8 mouse cellular contexts compared by ENCODE assay signal in the genomic region with DNA sequence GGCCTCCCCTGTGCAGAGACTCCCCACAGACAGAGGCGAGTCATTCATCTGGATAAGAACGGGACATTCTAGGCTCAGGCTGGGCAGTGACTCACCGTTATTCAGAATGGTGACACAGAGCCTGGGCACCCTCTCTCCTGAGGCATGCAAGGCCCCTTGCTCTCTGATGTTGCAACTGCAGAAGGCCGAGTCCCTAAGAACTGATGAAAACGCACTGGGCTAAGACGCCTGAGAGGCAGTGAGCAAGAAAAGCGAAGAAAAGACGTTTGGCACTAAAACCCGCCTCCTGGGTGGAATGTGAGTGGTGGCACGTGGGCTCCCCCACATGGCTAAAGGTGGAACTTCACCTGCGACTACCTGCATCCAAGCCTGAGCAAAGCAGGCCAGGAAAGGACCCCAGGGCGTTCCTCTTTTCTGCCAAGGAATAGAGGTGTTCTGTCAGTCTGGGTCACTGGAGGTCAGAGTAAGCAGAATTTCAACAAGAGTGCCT. TPM values are rescaled to one million over a fixed set of nuclear protein-coding genes. Genes with fewer than 3 reads are reported as not detected.
DNase-seq lines count a peak whose midpoint lies in the region; ATAC-seq and TF ChIP-seq lines count a peak whose summit lies in the region.

No protein-coding gene starts in this region.

- TF ChIP-seq EP300 in liver, postnatal 0 days (IDR thresholded peaks at IDR 0.05; ENCODE audit: low read depth) = no peak

- H3K9ac ChIP-seq in forebrain, embryonic 13.5 days = 0 out of 2 replicates have a peak overlapping the region, but pooled peaks have one; percentile 31
- no peak overlapping the region; the same call in 1 of the 2 replicates for H3K9ac ChIP-seq in liver, postnatal 0 days (replicated peaks)
- H3K9ac ChIP-seq in neural tube, embryonic 14.5 days (replicated peaks; ENCODE audit: low read depth, low read length) = 0 out of 2 replicates have a peak overlapping the region, but pooled peaks have one; percentile 2

- peak overlapping the region; percentile 53 for H3K4me2 ChIP-seq in forebrain, embryonic 13.5 days
- H3K4me2 ChIP-seq in liver, postnatal 0 days (ENCODE audit: low read depth, low read length) = peak overlapping the region; percentile 13; the same call in 1 of the 2 replicates
- H3K4me2 ChIP-seq in neural tube, embryonic 14.5 days (ENCODE audit: low read depth, low read length) = peak overlapping the region; percentile 21; the same call in 1 of the 2 replicates

- H3K27ac ChIP-seq in forebrain, embryonic 13.5 days = no peak overlapping the region
- H3K27ac ChIP-seq in liver, postnatal 0 days (ENCODE audit: low read depth) = no peak overlapping the region
- no peak overlapping the region for H3K27ac ChIP-seq in neural tube, embryonic 14.5 days (ENCODE audit: low read depth, low read length)

- intact Hi-C loops in heart, postnatal 14 days (cut with DNase I) = loop anchor here (5.0 kb wide), 2 partner anchors 173 to 228 kb away; no protein-coding TSS in a partner anchor

- H3K4me1 ChIP-seq in forebrain, embryonic 13.5 days = peaks cover 14% of the 10 kb centered on the region; the same call in 1 of the 2 replicates
- H3K4me1 ChIP-seq in liver, postnatal 0 days (ENCODE audit: insufficient read depth) = peaks cover 13% of the 10 kb centered on the region; the same call in 1 of the 2 replicates
- H3K4me1 ChIP-seq in neural tube, embryonic 14.5 days (ENCODE audit: control insufficient read depth, insufficient read depth, low read length) = no peaks in the 10 kb centered on the region; the same call in 1 of the 2 replicates

- peak; percentile 94 for TF ChIP-seq CTCF in liver, postnatal 0 days (IDR thresholded peaks at IDR 0.05; ENCODE audit: low read depth)

- peak; percentile 61 for ATAC-seq in forebrain, embryonic 13.5 days
- ATAC-seq in liver, postnatal 0 days = peak; percentile 35
- peak; percentile 57; the same call in 1 of the 2 replicates for ATAC-seq in neural tube, embryonic 14.5 days (ENCODE audit: low read depth)

- peaks cover 2% of the 10 kb centered on the region; the same call in 1 of the 2 replicates for H3K27me3 ChIP-seq in forebrain, embryonic 13.5 days
- H3K27me3 ChIP-seq in liver, postnatal 0 days (ENCODE audit: insufficient read depth, low read length) = no peaks in the 10 kb centered on the region
- H3K27me3 ChIP-seq in neural tube, embryonic 14.5 days (ENCODE audit: control insufficient read depth, insufficient read depth, low read length) = no peaks in the 10 kb centered on the region

- H3K9me3 ChIP-seq in forebrain, embryonic 13.5 days (replicated peaks) = no peaks in the 10 kb centered on the region
- H3K9me3 ChIP-seq in liver, postnatal 0 days (ENCODE audit: low read length) = no peaks in the 10 kb centered on the region
- H3K9me3 ChIP-seq in neural tube, embryonic 14.5 days (ENCODE audit: control insufficient read depth, low read length) = no peaks in the 10 kb centered on the region

- no peaks in the 10 kb centered on the region for H3K36me3 ChIP-seq in forebrain, embryonic 13.5 days (ENCODE audit: poor library complexity, severe bottlenecking)
- peaks cover 45% of the 10 kb centered on the region for H3K36me3 ChIP-seq in liver, postnatal 0 days (replicated peaks; ENCODE audit: insufficient read depth, low read length)
- H3K36me3 ChIP-seq in neural tube, embryonic 14.5 days (ENCODE audit: control insufficient read depth, insufficient read depth, low read length) = no peaks in the 10 kb centered on the region

- peak; percentile 77 for DNase-seq in ES-CJ7 (ENCODE audit: low read depth, low spot score)
- peak; percentile 71 for DNase-seq in c-Kit-positive CD71-positive TER-119-positive erythroid progenitor cells, embryonic 14.5 days (ENCODE audit: low spot score)
- DNase-seq in heart, postnatal 14 days = peak; percentile 79 to 81
- DNase-seq in layer of hippocampus, adult 11-12 months (ENCODE audit: low spot score) = peak; percentile 92
- peak; percentile 86 for DNase-seq in liver, postnatal 0 days
- peak; percentile 50 to 62 for DNase-seq in thymus, adult 18-20 months

- 1% methylated on average over 12 of the region's 12 CpGs for WGBS in forebrain, embryonic 13.5 days
- WGBS in liver, postnatal 0 days (ENCODE audit: insufficient replicate concordance) = 11% methylated on average over 12 of the region's 12 CpGs
- WGBS in neural tube, embryonic 14.5 days = 2% methylated on average over 12 of the region's 12 CpGs

- H3K4me3 ChIP-seq in forebrain, embryonic 13.5 days = 0 out of 2 replicates have a peak overlapping the region, but pooled peaks have one; percentile 23
- no peak overlapping the region for H3K4me3 ChIP-seq in liver, postnatal 0 days (ENCODE audit: low read depth, low read length)
- H3K4me3 ChIP-seq in neural tube, embryonic 14.5 days (ENCODE audit: low read depth, low read length) = no peak overlapping the region

RNA-seq across cellular contexts. Expression of gene Spsb1, which starts 25.0 kb away (rescaled TPM):
- 4.5 and 5.1 TPM in 2 replicates for polyA plus RNA-seq in forebrain, embryonic 13.5 days (2015; fragmentation: Nextera tagmentation; extraction: Ambion mirVana)
- 10 to 100 TPM; 44.8 to 49.3 TPM for total RNA-seq in heart, postnatal 14 days (2021)
- polyA plus RNA-seq in liver, postnatal 0 days (2015; fragmentation: Nextera tagmentation; extraction: Ambion mirVana) = 1.3 and 1.7 TPM in 2 replicates
- 5.9 and 9.4 TPM in 2 replicates for polyA plus RNA-seq in neural tube, embryonic 14.5 days (2014; fragmentation: Nextera tagmentation; extraction: Ambion mirVana)

RNA-seq across cellular contexts. Expression of gene H6pd, which starts 29.0 kb away (rescaled TPM):
- 0.98 and 1.4 TPM in 2 replicates for polyA plus RNA-seq in forebrain, embryonic 13.5 days (2015; fragmentation: Nextera tagmentation; extraction: Ambion mirVana)
- total RNA-seq in heart, postnatal 14 days (2021) = 10 to 100 TPM; 41.0 to 45.9 TPM
- polyA plus RNA-seq in liver, postnatal 0 days (2015; fragmentation: Nextera tagmentation; extraction: Ambion mirVana) = 33.0 and 36.5 TPM in 2 replicates
- polyA plus RNA-seq in neural tube, embryonic 14.5 days (2014; fragmentation: Nextera tagmentation; extraction: Ambion mirVana) = 2.0 and 3.3 TPM in 2 replicates
